Mouse (Mus musculus) lung, postnatal 0 days (tissue): ENCODE results near the gene Fsip2. TPM values are rescaled to one million over a fixed set of nuclear protein-coding genes. Genes with fewer than 3 reads are reported as not detected.

Source experiments
- ATAC-seq: fragments of 200-750 bp; cut with Nextera tagmentation; 2 replicates; pipeline ENCODE4 v1.8.0; 2017; ENCODE audit warnings: moderate library complexity
- DNase-seq: peaks from one replicate; pipeline ENCODE4 v3.0.0-alpha.2; 2016; ENCODE audit warnings: low spot score
- H3K27ac ChIP-seq: fragments of 300-500 bp; sonication (generic); 2 replicates; pipeline ENCODE4 v1.5.1; 2014; ENCODE audit warnings: antibody characterized with exemption, mild to moderate bottlenecking, low read length, mixed read lengths
- H3K27me3 ChIP-seq: fragments of 300-500 bp; sonication (generic); replicated peaks from 2 replicates; pipeline ENCODE4 v1.6.1; 2014; ENCODE audit warnings: low read length, mixed read lengths; ENCODE audit not compliant: insufficient read depth
- H3K36me3 ChIP-seq: fragments of 300-500 bp; sonication (generic); 2 replicates; pipeline ENCODE4 v1.6.1; 2014; ENCODE audit warnings: low read length, mixed read lengths; ENCODE audit not compliant: insufficient read depth
- H3K4me1 ChIP-seq: fragments of 300-500 bp; sonication (generic); 2 replicates; pipeline ENCODE4 v1.6.1; 2014; ENCODE audit warnings: antibody characterized with exemption, low read depth, low read length, mixed read lengths; ENCODE audit not compliant: insufficient read depth
- H3K4me2 ChIP-seq: fragments of 300-500 bp; sonication (generic); replicated peaks from 2 replicates; pipeline ENCODE4 v1.6.1; 2014; ENCODE audit warnings: low read depth, mild to moderate bottlenecking, low read length, moderate library complexity, mixed read lengths
- H3K4me3 ChIP-seq: fragments of 300-500 bp; sonication (generic); 2 replicates; pipeline ENCODE4 v1.5.1; 2014; ENCODE audit warnings: low read depth, low read length
- H3K9ac ChIP-seq: fragments of 300-500 bp; sonication (generic); replicated peaks from 2 replicates; pipeline ENCODE4 v1.6.1; 2014; ENCODE audit warnings: low read depth, mild to moderate bottlenecking
- H3K9me3 ChIP-seq: fragments of 300-500 bp; sonication (generic); 2 replicates; pipeline ENCODE4 v1.6.1; 2016; ENCODE audit warnings: low read length, mixed read lengths
- CTCF ChIP-seq: IDR thresholded peaks from 2 replicates; pipeline ENCODE4 v1.5.1; 2016; ENCODE audit warnings: antibody characterized with exemption, mild to moderate bottlenecking
- EP300 ChIP-seq: IDR thresholded peaks from 2 replicates; pipeline ENCODE4 v1.6.1; 2016; ENCODE audit warnings: antibody characterized with exemption, mild to moderate bottlenecking, control low read depth
- WGBS: fragments of 180-500 bp; shearing (Covaris S2); extraction: QIAGEN DNeasy Blood & Tissue Kit; methylation state at CpG from one replicate; pipeline ENCODE4 v1.1.7; 2014; 5-methylcytosine and 5-hydroxymethylcytosine counted together
- polyA plus RNA-seq: library from polyadenylated mRNA; unstranded; fragments of >200 nt; fragmentation: Nextera tagmentation; extraction: Ambion mirVana; gene quantifications from 2 replicates; pipeline ENCODE4 v1.2.1, GENCODE M21; 2015

The Fsip2 gene
- polyA plus RNA-seq, result not detected in 2 replicates

DNA sequence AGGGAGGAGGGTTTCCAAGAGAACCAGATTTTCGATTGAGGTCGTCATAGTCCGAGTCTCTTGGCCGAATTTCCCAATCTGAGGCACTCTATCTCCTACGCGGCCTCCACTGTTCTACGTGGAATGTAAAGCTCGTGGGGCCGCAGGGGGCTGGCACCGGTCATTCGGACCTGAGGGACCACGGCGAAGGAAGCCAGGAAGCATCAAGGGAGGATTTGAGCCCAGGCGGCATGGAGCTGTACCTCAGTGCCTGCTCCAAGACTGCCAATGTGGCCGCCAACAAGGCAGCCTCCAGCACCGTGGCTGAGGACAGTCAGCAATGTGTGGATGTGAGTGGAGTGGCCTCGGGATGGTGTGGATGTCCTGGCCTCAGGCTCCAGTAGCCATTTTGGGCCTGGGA lies at the start of gene Fsip2:
Gene Fsip2 (plus strand): TSS at position 163 of the 400 bp plus-strand sequence.
- WGBS, result 90% methylated on average over 17 of the region's 17 CpGs

DNA sequence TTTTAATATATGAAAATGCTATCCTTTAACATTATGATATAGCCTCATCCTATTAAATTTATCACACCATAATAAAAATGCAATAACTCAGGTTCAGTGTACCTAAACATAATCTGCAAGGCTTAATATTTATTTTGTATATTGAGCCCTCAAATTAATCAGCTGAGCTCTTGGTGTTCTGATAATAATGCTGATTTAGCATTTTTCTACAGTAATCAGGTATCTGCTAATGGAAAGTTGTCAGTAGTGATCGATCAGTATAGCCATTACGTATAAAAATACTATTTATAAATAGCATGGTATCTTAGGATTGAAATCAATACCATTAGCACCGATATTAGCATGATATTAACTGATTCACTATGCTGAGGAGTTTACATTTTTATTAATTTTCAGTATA lies 20.0 kb downstream of the Fsip2 start:
- Histone ChIP-seq H3K4me3 (no peak overlapping the region), H3K4me2 (no peak overlapping the region), H3K36me3 (no peaks in the 10 kb centered on the region), H3K27me3 (no peaks in the 10 kb centered on the region), H3K4me1 (no peaks in the 10 kb centered on the region), H3K9ac (no peak overlapping the region), H3K27ac (no peak overlapping the region), H3K9me3 (no peaks in the 10 kb centered on the region)
- ATAC-seq (no peak), DNase-seq (no peak)
- 78% methylated on average over 3 of the region's 3 CpGs for WGBS
- no peak for TF ChIP-seq CTCF
- TF ChIP-seq EP300, result no peak

More for the DNA sequence above, at the start of gene Fsip2:
- Histone ChIP-seq H3K9ac (no peak within 1 kb of the TSS), H3K27me3 (no peaks in the 10 kb centered on the region), H3K36me3 (no peaks in the 10 kb centered on the region), H3K27ac (no peak within 1 kb of the TSS), H3K4me1 (no peaks in the 10 kb centered on the region), H3K9me3 (no peaks in the 10 kb centered on the region), H3K4me3 (no peak within 1 kb of the TSS), H3K4me2 (no peak within 1 kb of the TSS)
- ATAC-seq (no peak), DNase-seq (no peak)
- TF ChIP-seq EP300 (no peak), CTCF (no peak)

DNA sequence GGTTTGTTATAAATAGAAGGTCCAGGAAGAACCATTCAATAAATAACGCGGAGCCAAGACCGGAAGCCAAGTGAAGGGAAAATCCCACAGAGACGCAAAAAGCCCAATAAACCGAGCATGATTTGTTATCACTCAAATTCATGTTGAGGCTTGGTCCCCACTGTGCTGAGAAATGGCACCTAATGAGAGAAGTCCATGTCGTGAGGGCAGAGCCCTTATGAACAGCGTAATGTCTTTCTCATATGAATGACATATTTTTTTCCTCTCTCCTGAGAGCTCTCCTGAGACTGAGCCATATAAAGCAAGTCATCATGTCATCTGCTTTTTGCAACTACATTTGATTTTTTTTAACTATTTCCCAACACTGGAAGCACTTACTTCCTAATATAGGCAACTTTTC lies 82.4 kb downstream of the Fsip2 start:
- no peak overlapping the region for H3K27ac ChIP-seq
- H3K4me2 ChIP-seq, result no peak overlapping the region
- no peak overlapping the region for H3K9ac ChIP-seq
- WGBS, result 46% methylated on average over 7 of the region's 7 CpGs
- TF ChIP-seq CTCF (no peak), EP300 (no peak)
- ATAC-seq, result no peak
- H3K9me3 ChIP-seq, result no peaks in the 10 kb centered on the region
- no peaks in the 10 kb centered on the region for H3K27me3 ChIP-seq
- H3K4me3 ChIP-seq, result no peak overlapping the region
- H3K36me3 ChIP-seq, result no peaks in the 10 kb centered on the region
- H3K4me1 ChIP-seq, result no peaks in the 10 kb centered on the region
- no peak for DNase-seq

DNA sequence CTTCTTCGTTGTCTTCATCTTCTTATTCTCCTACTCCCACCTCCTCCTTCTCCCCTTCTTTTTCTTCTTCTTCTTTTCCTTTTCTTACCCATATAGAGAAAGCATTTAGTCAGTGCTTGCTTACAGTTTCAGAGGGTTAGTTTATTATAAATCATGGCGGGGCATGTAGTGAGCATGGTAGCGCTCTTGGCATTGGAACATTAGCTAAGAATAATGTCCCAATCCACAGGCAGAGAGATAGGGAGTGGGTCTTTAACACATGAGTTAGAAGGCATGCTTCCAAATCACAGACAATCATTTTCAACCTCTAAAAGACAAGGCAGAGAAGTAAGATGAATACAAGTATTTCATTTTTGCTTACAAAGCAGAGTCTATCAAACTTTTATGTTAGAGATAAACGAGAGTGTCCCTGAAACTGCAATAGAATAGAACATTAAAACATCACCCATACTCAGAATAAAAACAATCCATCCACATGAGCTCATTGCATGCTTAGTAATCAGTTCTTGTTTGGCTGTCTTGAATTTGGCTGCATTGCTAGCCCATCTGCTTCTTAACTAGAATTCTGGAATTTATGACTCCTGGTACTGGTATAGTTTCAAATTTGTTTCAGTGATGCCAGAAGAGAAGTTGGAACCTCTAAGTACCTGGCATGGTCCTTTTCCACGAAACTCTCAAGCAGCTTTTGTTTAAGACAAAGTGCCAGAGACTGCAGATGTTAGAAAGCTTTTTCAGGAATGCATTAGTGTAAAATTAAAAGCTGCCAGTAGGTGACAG lies 109.7 kb downstream of the Fsip2 start:
- TF ChIP-seq EP300 (no peak), CTCF (no peak)
- Histone ChIP-seq H3K4me1 (no peaks in the 10 kb centered on the region), H3K27me3 (no peaks in the 10 kb centered on the region), H3K36me3 (no peaks in the 10 kb centered on the region), H3K9me3 (no peaks in the 10 kb centered on the region), H3K4me2 (no peak overlapping the region), H3K9ac (no peak overlapping the region), H3K4me3 (no peak overlapping the region), H3K27ac (no peak overlapping the region)
- ATAC-seq (no peak), DNase-seq (no peak)
- WGBS, result 61% methylated on average over 5 of the region's 5 CpGs
